Mouse (Mus musculus) duodenum, adult 2 months (tissue): ENCODE results near the gene Kctd6. TPM values are rescaled to one million over a fixed set of nuclear protein-coding genes. Genes with fewer than 3 reads are reported as not detected.

ENCODE experiments used
- polyA plus RNA-seq: library from polyadenylated mRNA; depleted of rRNA; stranded (reverse); fragments of >200 nt; gene quantifications from 2 replicates; pipeline ENCODE4 v1.2.3, GENCODE M21; 2012; ENCODE audit warnings: low replicate concordance; rRNA removed

The Kctd6 gene
- 3.0 and 4.0 TPM in 2 replicates for polyA plus RNA-seq

DNA sequence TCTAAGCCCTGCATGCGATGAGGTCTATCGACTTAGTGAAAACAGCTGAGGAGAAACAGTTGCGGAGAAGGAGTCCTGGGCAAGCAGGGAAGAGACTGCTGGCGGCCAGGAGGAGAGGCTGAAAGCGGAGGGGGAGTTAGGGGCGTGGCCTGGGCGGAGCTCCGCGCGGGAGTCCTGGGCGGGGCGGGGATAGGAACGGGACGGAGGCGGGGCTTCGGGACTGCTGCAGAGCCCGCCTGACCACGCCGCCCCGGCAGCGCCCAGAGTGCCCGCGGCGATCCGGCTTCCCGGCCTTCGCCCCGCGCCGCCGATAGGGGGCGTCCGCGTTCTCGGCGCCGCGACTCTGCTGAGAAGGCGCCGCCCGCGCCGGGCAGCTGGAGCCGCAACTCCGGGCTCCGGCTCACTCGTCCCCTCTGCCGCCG, at the start of gene Kctd6:
TSS of gene Kctd6 (plus strand) at position 338 of the 422 bp plus-strand sequence.

DNA sequence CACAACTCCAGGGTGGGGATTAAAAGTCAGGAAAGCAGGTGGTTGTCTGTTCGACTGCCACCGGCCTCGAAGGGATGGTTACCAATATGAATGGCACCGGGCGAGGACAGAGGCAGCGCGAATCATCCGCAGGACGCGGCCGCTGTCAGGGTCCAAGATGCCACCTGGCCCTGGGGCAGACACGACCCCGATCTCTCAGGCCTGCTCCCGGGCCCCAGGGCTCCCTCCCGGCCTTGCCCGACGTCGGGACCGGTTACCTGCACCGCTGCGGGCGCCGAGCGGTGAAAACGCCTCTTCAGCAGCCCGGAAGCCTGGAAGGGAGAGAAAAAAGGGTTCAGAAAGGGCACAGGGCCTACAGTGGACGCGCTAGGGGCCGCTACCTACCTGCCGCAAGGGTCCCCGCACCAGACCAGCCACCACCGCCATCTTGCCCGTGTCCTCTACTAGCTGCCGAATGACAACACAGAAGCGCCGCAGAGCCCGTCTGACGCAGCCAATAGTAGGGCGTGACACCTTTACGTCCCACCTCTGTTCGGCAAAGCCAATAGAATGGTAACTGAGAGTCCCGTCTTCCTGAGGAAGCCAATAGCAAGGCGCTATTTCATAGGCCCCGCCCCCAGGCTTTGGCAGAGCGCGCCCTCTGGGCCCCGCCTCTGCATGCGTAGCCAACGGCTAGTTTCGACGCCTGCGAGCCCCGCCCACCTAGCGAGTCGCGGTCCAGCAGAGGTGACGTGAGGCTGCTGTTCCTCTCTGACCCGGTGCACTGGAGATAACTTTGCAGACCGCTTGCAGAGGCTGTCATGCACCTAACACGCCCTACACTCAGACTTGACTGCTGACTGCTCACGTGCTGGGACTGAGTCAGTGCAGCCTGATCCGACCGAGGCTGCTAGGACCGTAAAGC, 41.2 kb upstream of the Kctd6 start, which contains the start of gene Pdhb:
TSS of gene Pdhb (minus strand) at position 519 of the 904 bp plus-strand sequence.

DNA sequence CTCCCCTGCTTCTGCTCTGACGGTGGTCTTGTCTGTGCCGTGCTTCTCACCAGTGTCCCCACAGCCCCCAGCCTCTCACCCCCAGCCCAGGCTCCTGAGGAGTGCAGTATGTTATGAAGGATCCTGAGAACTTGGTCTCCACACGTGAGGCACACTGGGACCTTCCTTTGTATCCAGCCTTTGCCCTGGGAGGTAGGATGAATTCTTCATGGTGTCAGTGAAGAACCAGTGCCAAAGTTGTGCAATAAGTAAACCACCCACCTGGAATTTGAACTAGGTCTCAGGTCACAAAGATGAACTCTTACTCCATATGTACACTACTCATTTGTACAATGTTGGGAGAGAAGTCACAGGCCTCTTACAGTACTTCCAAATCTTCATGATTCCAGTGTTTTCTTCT, 45.2 kb downstream of the Kctd6 start, which contains the start of gene Acox2:
TSS of gene Acox2 (minus strand) at position 188 of the 400 bp plus-strand sequence.

Other genes with a start within 250 kb of the Kctd6 start
- gene Dnase1l3, start 219.6 kb upstream of the Kctd6 start, polyA plus RNA-seq = 5.6 and 17.6 TPM in 2 replicates
- 57.8 and 70.9 TPM in 2 replicates for gene Abhd6, start 211.2 kb upstream of the Kctd6 start, polyA plus RNA-seq
- gene Rpp14, start 133.8 kb upstream of the Kctd6 start, polyA plus RNA-seq = 1.2 and 2.5 TPM in 2 replicates
- gene Pxk, start 115.9 kb upstream of the Kctd6 start, polyA plus RNA-seq = 16.0 and 24.8 TPM in 2 replicates
- gene Pdhb, start 41.1 kb upstream of the Kctd6 start, polyA plus RNA-seq = 17.0 and 21.9 TPM in 2 replicates
- 6.4 and 22.1 TPM in 2 replicates for gene Acox2, start 45.2 kb downstream of the Kctd6 start, polyA plus RNA-seq
- gene Fam107a, start 103.9 kb downstream of the Kctd6 start, polyA plus RNA-seq = 0.32 and 0.39 TPM in 2 replicates
- gene Oit1, start 164.6 kb downstream of the Kctd6 start, polyA plus RNA-seq = 59.4 and 63.9 TPM in 2 replicates